Mouse (Mus musculus) CH12.LX (cell line): Measurements from ENCODE around the gene Synj2.

Experiments used
- CHD2 ChIP-seq: IDR thresholded peaks from 2 replicates; pipeline ENCODE4 v1.6.1; 2011; ENCODE audit warnings: low read length, improper control_type of control experiment
- CTCF ChIP-seq, 2 experiments: IDR thresholded peaks in 1 of 2; conservative IDR thresholded peaks in 1 of 2; 2 replicates each; pipeline ENCODE4 v1.5.1; 2011 to 2012; ENCODE audit warnings: low read depth in 2 of 2, low read length in 2 of 2, improper control_type of control experiment in 1 of 2, inconsistent platforms in 1 of 2, mild to moderate bottlenecking in 1 of 2, moderate library complexity in 1 of 2
- EP300 ChIP-seq: IDR thresholded peaks from 2 replicates; pipeline ENCODE4 v1.6.1; 2011; ENCODE audit warnings: low read length, improper control_type of control experiment

DNA sequence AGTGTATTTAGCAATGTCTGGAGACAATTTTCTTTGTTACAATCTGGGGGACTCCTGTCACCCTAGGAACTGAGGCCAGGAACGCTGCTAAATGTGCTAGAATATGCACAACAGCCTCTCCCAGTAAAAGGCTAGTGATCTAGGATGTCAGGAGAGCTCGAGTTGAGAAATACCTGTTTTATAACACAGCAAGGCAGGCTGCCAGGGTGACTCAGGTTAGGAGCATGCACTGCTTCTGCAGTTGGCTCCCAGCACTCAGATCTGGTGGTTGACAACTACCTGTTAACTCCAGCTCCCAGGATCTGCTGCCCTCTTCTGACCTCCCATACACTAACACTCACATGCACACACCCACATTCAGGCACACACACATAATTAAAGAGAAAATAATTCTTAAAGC is 124.9 kb downstream of the Synj2 start:
- TF ChIP-seq CTCF (conservative IDR thresholded peaks at IDR 0.05 in 1 of 2, IDR thresholded peaks at IDR 0.05 in 1 of 2; ENCODE audit: low read depth in 2 of 2, low read length in 2 of 2) (no peak), EP300 (no peak), CHD2 (no peak)
